Mouse (Mus musculus): ENCODE measurements around the gene Homer3. TPM values are rescaled to one million over a fixed set of nuclear protein-coding genes. Genes with fewer than 3 reads are reported as not detected.
A peak's percentile ranks its signal among the peaks of the same experiment; 100 is the strongest.

Homer3 gene
- polyA plus RNA-seq, 1 experiment from 2014 or later = 13.8 TPM

- no peaks in the 10 kb centered on the region for H3K9me3 ChIP-seq (ENCODE audit: control insufficient read depth, low read length)
- H3K9ac ChIP-seq (ENCODE audit: low read length) = no peak overlapping the region
- no peak for TF ChIP-seq CTCF (IDR thresholded peaks at IDR 0.05; ENCODE audit: low read depth)
- no peak for TF ChIP-seq EP300 (optimal IDR thresholded peaks at IDR 0.05)
- no peak overlapping the region for H3K4me3 ChIP-seq (ENCODE audit: low read depth, low read length)
- no peak for DNase-seq (ENCODE audit: low spot score)
- 63% methylated on average over 2 of the region's 2 CpGs for WGBS
- no peak overlapping the region for H3K27ac ChIP-seq (replicated peaks)
- no peaks in the 10 kb centered on the region for H3K4me1 ChIP-seq (replicated peaks; ENCODE audit: control insufficient read depth, insufficient read depth)
- peaks cover 45% of the 10 kb centered on the region for H3K36me3 ChIP-seq (ENCODE audit: control insufficient read depth, insufficient read depth, low read length)
- no peak for ATAC-seq (ENCODE audit: low FRiP score, low TSS enrichment)
- H3K27me3 ChIP-seq (ENCODE audit: control insufficient read depth, insufficient read depth, low read length) = no peaks in the 10 kb centered on the region
- H3K4me2 ChIP-seq (replicated peaks; ENCODE audit: low read depth) = no peak overlapping the region
Observed at GRCm38 (mm10) chr8:70259043-70259442, 23.6 kb upstream of the Homer3 start.

GRCm38 (mm10) chr8:70267674-70268073 is 15.0 kb upstream of the Homer3 start:
- Histone ChIP-seq H3K9me3 (ENCODE audit: control insufficient read depth, low read length) (no peaks in the 10 kb centered on the region), H3K36me3 (ENCODE audit: control insufficient read depth, insufficient read depth, low read length) (peaks cover 6% of the 10 kb centered on the region; the same call in 1 of the 2 replicates), H3K4me1 (replicated peaks; ENCODE audit: control insufficient read depth, insufficient read depth) (no peaks in the 10 kb centered on the region), H3K9ac (ENCODE audit: low read length) (no peak overlapping the region), H3K4me2 (replicated peaks; ENCODE audit: low read depth) (no peak overlapping the region), H3K27me3 (ENCODE audit: control insufficient read depth, insufficient read depth, low read length) (no peaks in the 10 kb centered on the region), H3K27ac (replicated peaks) (no peak overlapping the region), H3K4me3 (ENCODE audit: low read depth, low read length) (no peak overlapping the region)
- 84% methylated on average over 3 of the region's 3 CpGs for WGBS
- no peak for TF ChIP-seq CTCF (IDR thresholded peaks at IDR 0.05; ENCODE audit: low read depth)
- no peak for DNase-seq (ENCODE audit: low spot score)
- no peak for ATAC-seq (ENCODE audit: low FRiP score, low TSS enrichment)

- H3K27me3 ChIP-seq (ENCODE audit: control insufficient read depth, insufficient read depth, low read length) = no peaks in the 10 kb centered on the region
- H3K4me1 ChIP-seq (replicated peaks; ENCODE audit: control insufficient read depth, insufficient read depth) = no peaks in the 10 kb centered on the region
- no peak overlapping the region for H3K9ac ChIP-seq (ENCODE audit: low read length)
- TF ChIP-seq CTCF (IDR thresholded peaks at IDR 0.05; ENCODE audit: low read depth) = no peak
- no peak for TF ChIP-seq EP300 (optimal IDR thresholded peaks at IDR 0.05)
- 66% methylated on average over 5 of the region's 5 CpGs for WGBS
- DNase-seq (ENCODE audit: low spot score) (no peak), ATAC-seq (ENCODE audit: low FRiP score, low TSS enrichment) (no peak)
- no peak overlapping the region for H3K4me2 ChIP-seq (replicated peaks; ENCODE audit: low read depth)
- no peak overlapping the region for H3K27ac ChIP-seq (replicated peaks)
- peaks cover 3% of the 10 kb centered on the region; the same call in 1 of the 2 replicates for H3K36me3 ChIP-seq (ENCODE audit: control insufficient read depth, insufficient read depth, low read length)
- no peak overlapping the region for H3K4me3 ChIP-seq (ENCODE audit: low read depth, low read length)
- H3K9me3 ChIP-seq (ENCODE audit: control insufficient read depth, low read length) = no peaks in the 10 kb centered on the region
Observed at GRCm38 (mm10) chr8:70268311-70268710, 14.3 kb upstream of the Homer3 start.

- Histone ChIP-seq H3K9ac (ENCODE audit: low read length) (no peak overlapping the region), H3K27me3 (ENCODE audit: control insufficient read depth, insufficient read depth, low read length) (no peaks in the 10 kb centered on the region), H3K4me3 (ENCODE audit: low read depth, low read length) (no peak overlapping the region), H3K36me3 (ENCODE audit: control insufficient read depth, insufficient read depth, low read length) (no peaks in the 10 kb centered on the region), H3K4me1 (replicated peaks; ENCODE audit: control insufficient read depth, insufficient read depth) (no peaks in the 10 kb centered on the region), H3K4me2 (replicated peaks; ENCODE audit: low read depth) (no peak overlapping the region), H3K27ac (replicated peaks) (no peak overlapping the region), H3K9me3 (ENCODE audit: control insufficient read depth, low read length) (no peaks in the 10 kb centered on the region)
- DNase-seq (ENCODE audit: low spot score) (no peak), ATAC-seq (ENCODE audit: low FRiP score, low TSS enrichment) (no peak)
- TF ChIP-seq EP300 (optimal IDR thresholded peaks at IDR 0.05) (no peak), CTCF (IDR thresholded peaks at IDR 0.05; ENCODE audit: low read depth) (peak; percentile 65)
- 47% methylated on average over 11 of the region's 11 CpGs for WGBS
Observed at GRCm38 (mm10) chr8:70268799-70269565, 13.6 kb upstream of the Homer3 start.

- TF ChIP-seq EP300 (optimal IDR thresholded peaks at IDR 0.05) (no peak), CTCF (IDR thresholded peaks at IDR 0.05; ENCODE audit: low read depth) (no peak)
- H3K4me3 ChIP-seq (ENCODE audit: low read depth, low read length) = no peak overlapping the region
- H3K36me3 ChIP-seq (ENCODE audit: control insufficient read depth, insufficient read depth, low read length) = no peaks in the 10 kb centered on the region
- H3K4me2 ChIP-seq (replicated peaks; ENCODE audit: low read depth) = no peak overlapping the region
- DNase-seq (ENCODE audit: low spot score) (peak; percentile 35), ATAC-seq (ENCODE audit: low FRiP score, low TSS enrichment) (peak; percentile 78)
- 36% methylated on average over 3 of the region's 3 CpGs for WGBS
- H3K4me1 ChIP-seq (replicated peaks; ENCODE audit: control insufficient read depth, insufficient read depth) = no peaks in the 10 kb centered on the region
- no peak overlapping the region for H3K27ac ChIP-seq (replicated peaks)
- no peak overlapping the region for H3K9ac ChIP-seq (ENCODE audit: low read length)
- H3K27me3 ChIP-seq (ENCODE audit: control insufficient read depth, insufficient read depth, low read length) = no peaks in the 10 kb centered on the region
- H3K9me3 ChIP-seq (ENCODE audit: control insufficient read depth, low read length) = no peaks in the 10 kb centered on the region
Observed at GRCm38 (mm10) chr8:70272949-70273348, 9.7 kb upstream of the Homer3 start.

GRCm38 (mm10) chr8:70274350-70274749 is 8.3 kb upstream of the Homer3 start:
- ATAC-seq (ENCODE audit: low FRiP score, low TSS enrichment) = no peak
- no peak overlapping the region for H3K4me2 ChIP-seq (replicated peaks; ENCODE audit: low read depth)
- H3K9ac ChIP-seq (ENCODE audit: low read length) = no peak overlapping the region
- no peaks in the 10 kb centered on the region for H3K36me3 ChIP-seq (ENCODE audit: control insufficient read depth, insufficient read depth, low read length)
- no peak for TF ChIP-seq EP300 (optimal IDR thresholded peaks at IDR 0.05)
- TF ChIP-seq CTCF (IDR thresholded peaks at IDR 0.05; ENCODE audit: low read depth) = no peak
- H3K9me3 ChIP-seq (ENCODE audit: control insufficient read depth, low read length) = no peaks in the 10 kb centered on the region
- no peaks in the 10 kb centered on the region for H3K27me3 ChIP-seq (ENCODE audit: control insufficient read depth, insufficient read depth, low read length)
- no peaks in the 10 kb centered on the region for H3K4me1 ChIP-seq (replicated peaks; ENCODE audit: control insufficient read depth, insufficient read depth)
- no peak overlapping the region for H3K27ac ChIP-seq (replicated peaks)
- no peak overlapping the region for H3K4me3 ChIP-seq (ENCODE audit: low read depth, low read length)
- no peak for DNase-seq (ENCODE audit: low spot score)

All from stomach, postnatal 0 days (tissue).